Mouse (Mus musculus) lung, adult 2 months (tissue): ENCODE results near the gene Fscn1.

Source experiments
- CTCF ChIP-seq: fragments of 200-500 bp; IDR thresholded peaks from 2 replicates; pipeline ENCODE4 v1.5.1; 2011; ENCODE audit warnings: mild to moderate bottlenecking, low read length, control low read depth; ENCODE audit not compliant: insufficient read depth
- POLR2A ChIP-seq: fragments of 200-500 bp; IDR thresholded peaks from 2 replicates; pipeline ENCODE4 v1.6.1; 2011; ENCODE audit warnings: low read depth, mild to moderate bottlenecking, control low read depth, low read length, borderline replicate concordance; ENCODE audit errors: extremely low read depth

GRCm38 (mm10) chr5:142962444-142962961, 2.4 kb downstream of the Fscn1 start:
- no peak for TF ChIP-seq CTCF
- no peak for TF ChIP-seq POLR2A
